In genomic region chr11:117646786-117647185, GRCm38 (mm10) we compare ENCODE assay signal across 17 mouse cellular contexts. TPM values are rescaled to one million over a fixed set of nuclear protein-coding genes. Genes with fewer than 3 reads are reported as not detected.
DNase-seq lines count a peak whose midpoint lies in the region; ATAC-seq and TF ChIP-seq lines count a peak whose summit lies in the region.
"Had no signal": no experiment of that assay in that cellular context is flagged by ENCODE, and none has a peak within 500 bp of the region (broad histone marks: within the 10 kb centered on the region; RNA-seq: fewer than 3 reads in every experiment).

No protein-coding gene starts in this region.

- no peak for ATAC-seq in hindbrain, postnatal 0 days
- ATAC-seq in hindbrain, embryonic 11.5 days (ENCODE audit: low FRiP score): no peak
- ATAC-seq in heart, postnatal 0 days (ENCODE audit: insufficient read depth, low read depth): peak; percentile 75
- ATAC-seq: intestine, postnatal 0 days; midbrain, embryonic 13.5 days had no signal

- WGBS in hindbrain, postnatal 0 days: 27% methylated on average over 4 of the region's 4 CpGs
- 78% methylated on average over 4 of the region's 4 CpGs for WGBS in hindbrain, embryonic 11.5 days
- 35% methylated on average over 4 of the region's 4 CpGs for WGBS in heart, postnatal 0 days

- no peaks in the 10 kb centered on the region for H3K9me3 ChIP-seq in hindbrain, postnatal 0 days (ENCODE audit: low read length)
- H3K9me3 ChIP-seq in hindbrain, embryonic 11.5 days (ENCODE audit: control insufficient read depth, low read length): no peaks in the 10 kb centered on the region
- no peaks in the 10 kb centered on the region for H3K9me3 ChIP-seq in heart, postnatal 0 days (replicated peaks; ENCODE audit: control insufficient read depth, low read length)
- H3K9me3 ChIP-seq: hindbrain, embryonic 10.5 days; liver, embryonic 13.5 days; midbrain, embryonic 13.5 days had no signal

- peak; percentile 30 for DNase-seq in hindbrain, postnatal 0 days (ENCODE audit: low spot score)
- DNase-seq in hindbrain, embryonic 11.5 days (ENCODE audit: low spot score): no peak
- peak; percentile 53 for DNase-seq in brain, embryonic 14.5 days (ENCODE audit: low read depth)
- DNase-seq in gastrocnemius, postnatal 14 days: peak; percentile 73
- peak; percentile 26 for DNase-seq in heart, postnatal 0 days (ENCODE audit: low spot score)
- DNase-seq in embryo, embryonic 10 days (ENCODE audit: low spot score): no peak
- no peak for DNase-seq in ovary, postnatal 10 days (ENCODE audit: low spot score)
- no peak for DNase-seq in kidney, adult 8-10 months
- DNase-seq: adrenal gland, postnatal 25 days; kidney, postnatal 25 days; layer of hippocampus, postnatal 36 days; liver, embryonic 13.5 days; lung, postnatal 36 days; thymus, postnatal 25 days had no signal

- no peak for TF ChIP-seq CTCF in hindbrain, postnatal 0 days (IDR thresholded peaks at IDR 0.05; ENCODE audit: low read depth)
- no peak for TF ChIP-seq CTCF in brain, embryonic 14.5 days (IDR thresholded peaks at IDR 0.05; ENCODE audit: borderline replicate concordance, extremely low read depth, insufficient read depth, insufficient read length)
- no peak for TF ChIP-seq CTCF in heart, postnatal 0 days (IDR thresholded peaks at IDR 0.05; ENCODE audit: low read depth)

- no peaks in the 10 kb centered on the region for H3K27me3 ChIP-seq in hindbrain, postnatal 0 days (ENCODE audit: insufficient read depth, low read length)
- peaks cover 2% of the 10 kb centered on the region; the same call in 1 of the 2 replicates for H3K27me3 ChIP-seq in hindbrain, embryonic 11.5 days (ENCODE audit: control insufficient read depth, insufficient read depth, low read length)
- H3K27me3 ChIP-seq in heart, postnatal 0 days (ENCODE audit: control insufficient read depth, insufficient read depth, low read length): no peaks in the 10 kb centered on the region

- TF ChIP-seq POLR2A in brain, embryonic 14.5 days (IDR thresholded peaks at IDR 0.05; ENCODE audit: borderline replicate concordance, extremely low read depth, insufficient read depth, insufficient read length, poor library complexity, severe bottlenecking): no peak

- no peak overlapping the region for H3K27ac ChIP-seq in hindbrain, postnatal 0 days
- no peak overlapping the region for H3K27ac ChIP-seq in hindbrain, embryonic 11.5 days (ENCODE audit: low read depth, low read length)
- peak overlapping the region; percentile 67 for H3K27ac ChIP-seq in heart, postnatal 0 days (ENCODE audit: low read depth)
- H3K27ac ChIP-seq: hindbrain, embryonic 10.5 days; liver, embryonic 13.5 days; midbrain, embryonic 13.5 days had no signal

- no peak overlapping the region for H3K4me3 ChIP-seq in hindbrain, postnatal 0 days (ENCODE audit: low read length)
- H3K4me3 ChIP-seq in hindbrain, embryonic 11.5 days (ENCODE audit: low read depth, low read length): no peak overlapping the region
- H3K4me3 ChIP-seq in heart, postnatal 0 days (ENCODE audit: low read depth, low read length): no peak overlapping the region
- H3K4me3 ChIP-seq: hindbrain, embryonic 10.5 days; liver, embryonic 13.5 days; midbrain, embryonic 13.5 days had no signal

- H3K36me3 ChIP-seq in hindbrain, postnatal 0 days (ENCODE audit: insufficient read depth, low read length): no peaks in the 10 kb centered on the region
- no peaks in the 10 kb centered on the region for H3K36me3 ChIP-seq in hindbrain, embryonic 11.5 days (ENCODE audit: control insufficient read depth, insufficient read depth, low read length)
- H3K36me3 ChIP-seq in heart, postnatal 0 days (replicated peaks; ENCODE audit: control insufficient read depth, insufficient read depth, low read length): no peaks in the 10 kb centered on the region
- H3K36me3 ChIP-seq: hindbrain, embryonic 10.5 days; liver, embryonic 13.5 days; midbrain, embryonic 13.5 days had no signal

- TF ChIP-seq EP300 in heart, postnatal 0 days (IDR thresholded peaks at IDR 0.05; ENCODE audit: low read depth): no peak

- H3K9ac ChIP-seq in hindbrain, postnatal 0 days (replicated peaks; ENCODE audit: low read length): no peak overlapping the region
- no peak overlapping the region for H3K9ac ChIP-seq in hindbrain, embryonic 11.5 days (ENCODE audit: low read depth, low read length)
- H3K9ac ChIP-seq in heart, postnatal 0 days (replicated peaks; ENCODE audit: low read depth, low read length): no peak overlapping the region
- H3K9ac ChIP-seq: liver, embryonic 13.5 days; midbrain, embryonic 13.5 days had no signal

- intact Hi-C loops in gastrocnemius, postnatal 14 days (cut with DNase I; ENCODE audit: low total_unique reads): no loop called here

- H3K4me1 ChIP-seq in hindbrain, postnatal 0 days (ENCODE audit: insufficient read depth, low read length): no peaks in the 10 kb centered on the region
- no peaks in the 10 kb centered on the region for H3K4me1 ChIP-seq in hindbrain, embryonic 11.5 days (replicated peaks; ENCODE audit: control insufficient read depth, insufficient read depth, low read length)
- H3K4me1 ChIP-seq in heart, postnatal 0 days (ENCODE audit: control insufficient read depth, insufficient read depth): 0 out of 2 replicates have a peak, but pooled peaks cover 5% of the 10 kb centered on the region
- H3K4me1 ChIP-seq: liver, embryonic 13.5 days; midbrain, embryonic 13.5 days had no signal

- no peak overlapping the region for H3K4me2 ChIP-seq in hindbrain, postnatal 0 days (ENCODE audit: low read depth, low read length)
- H3K4me2 ChIP-seq in hindbrain, embryonic 11.5 days (replicated peaks; ENCODE audit: low read depth, low read length): no peak overlapping the region
- no peak overlapping the region for H3K4me2 ChIP-seq in heart, postnatal 0 days (ENCODE audit: low read depth, low read length)
- H3K4me2 ChIP-seq: liver, embryonic 13.5 days; midbrain, embryonic 13.5 days had no signal

RNA-seq across cellular contexts. Expression of gene Tnrc6c, which starts 7.3 kb away (rescaled TPM):
- total RNA-seq in hindbrain, postnatal 0 days (2014; rRNA removed): 56.4 and 64.9 TPM in 2 replicates
- polyA plus RNA-seq in hindbrain, postnatal 0 days (2015; fragmentation: Nextera tagmentation; extraction: Ambion mirVana): 18.3 and 19.7 TPM in 2 replicates
- 17.0 and 20.6 TPM in 2 replicates for polyA plus RNA-seq in hindbrain, embryonic 11.5 days (2014; fragmentation: Nextera tagmentation; extraction: Ambion mirVana)
- polyA plus RNA-seq in brain, embryonic 14.5 days (2012; rRNA removed): 54.3 and 82.0 TPM in 2 replicates
- 10 to 100 TPM; 16.5 to 18.1 TPM for total RNA-seq in gastrocnemius, postnatal 14 days (2021)
- total RNA-seq in heart, postnatal 0 days (2014; rRNA removed; ENCODE audit: low replicate concordance): 24.2 and 24.4 TPM in 2 replicates
- polyA plus RNA-seq in heart, postnatal 0 days (2015; fragmentation: Nextera tagmentation; extraction: Ambion mirVana): 6.2 and 6.8 TPM in 2 replicates

Comparison
In these comparisons a context has a peak if more than half of its experiments do, and no peak if none do; other contexts are left out.
1. DNase-seq: peak in hindbrain, postnatal 0 days (single experiment), brain, embryonic 14.5 days (single experiment), gastrocnemius, postnatal 14 days (single experiment) and heart, postnatal 0 days (single experiment); none in hindbrain, embryonic 11.5 days (single experiment), embryo, embryonic 10 days (single experiment), ovary, postnatal 10 days (single experiment) and kidney, adult 8-10 months (0 of 2).